Mouse (Mus musculus): ENCODE measurements at regions not wholly inside any gene's neighbourhood (a gene's known extent, or its start where the extent isn't known, plus 50 kb on each side); places are given as distances from the start of the nearest gene placed in this dataset.
A peak's percentile ranks its signal among the peaks of the same experiment; 100 is the strongest.
"Not testable (repeated sequence)": the region's sequence is repeated elsewhere in the genome, so short reads cannot be mapped to it uniquely, and the experiment has no call there.

DNA sequence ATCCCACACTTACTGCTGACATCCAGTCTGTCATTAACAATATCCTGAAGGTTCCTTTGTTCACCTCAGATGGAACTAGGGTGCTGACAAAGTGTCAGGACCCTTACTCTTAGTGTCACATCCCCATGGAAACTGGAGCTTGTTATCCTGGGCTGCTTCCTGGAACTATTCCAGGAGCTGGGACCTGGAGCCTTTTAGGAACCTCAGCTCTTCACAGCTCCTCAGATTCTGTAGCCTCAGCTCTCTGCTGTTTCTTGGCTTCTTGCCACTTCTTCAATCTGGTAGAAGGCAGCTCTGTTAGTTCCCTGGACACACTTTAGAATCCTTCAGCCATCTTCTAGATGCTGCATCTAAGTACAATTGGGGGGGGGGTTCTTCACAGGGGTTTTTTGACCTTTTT lies 157.3 kb upstream of the Slc13a1 start:
- TF ChIP-seq CTCF (IDR thresholded peaks at IDR 0.05): no peak
- CTCF ChIA-PET: interaction anchor here (1.4 kb wide), 1 partner anchor 9 kb away, joined by 4 read pairs; no protein-coding TSS in a partner anchor
- DNase-seq (ENCODE audit: low read depth, low spot score) (no peak), ATAC-seq (no peak)
- POLR2A ChIA-PET: interaction anchor here (0.6 kb wide), 1 partner anchor 943 kb away, joined by 4 read pairs; no protein-coding TSS in a partner anchor
- in situ Hi-C loops (cut with MboI; ENCODE audit: low pct_unique_long_range_greater_than_20kb): no loop called here
- H3K27me3 ChIP-seq: no peaks in the 10 kb centered on the region

DNA sequence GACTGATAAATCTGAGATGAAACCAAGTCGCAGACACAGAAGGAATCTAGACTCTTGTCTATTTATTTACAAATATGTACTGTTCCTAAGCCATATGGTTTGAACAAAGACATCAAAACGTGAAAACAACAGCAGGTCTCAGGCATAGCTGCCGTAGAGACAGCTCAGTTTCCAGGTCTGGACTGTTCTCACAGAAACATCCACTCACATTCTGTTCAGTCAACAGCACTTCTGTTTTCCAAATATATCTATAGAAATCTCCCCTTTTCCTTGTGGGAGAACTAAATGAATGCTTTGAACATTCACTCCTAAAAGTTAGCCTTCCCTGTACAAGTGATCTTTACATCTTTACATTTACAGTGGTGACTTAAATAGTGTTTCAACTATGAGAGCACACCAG lies 156.8 kb upstream of the Slc13a1 start:
- ChIA-PET CTCF (no interaction called here), POLR2A (interaction anchor here (0.6 kb wide), 1 partner anchor 942 kb away, joined by 4 read pairs; no protein-coding TSS in a partner anchor)
- H3K27me3 ChIP-seq: no peaks in the 10 kb centered on the region
- ATAC-seq (no peak), DNase-seq (ENCODE audit: low read depth, low spot score) (no peak)
- TF ChIP-seq CTCF (IDR thresholded peaks at IDR 0.05): no peak
- in situ Hi-C loops (cut with MboI; ENCODE audit: low pct_unique_long_range_greater_than_20kb): no loop called here

DNA sequence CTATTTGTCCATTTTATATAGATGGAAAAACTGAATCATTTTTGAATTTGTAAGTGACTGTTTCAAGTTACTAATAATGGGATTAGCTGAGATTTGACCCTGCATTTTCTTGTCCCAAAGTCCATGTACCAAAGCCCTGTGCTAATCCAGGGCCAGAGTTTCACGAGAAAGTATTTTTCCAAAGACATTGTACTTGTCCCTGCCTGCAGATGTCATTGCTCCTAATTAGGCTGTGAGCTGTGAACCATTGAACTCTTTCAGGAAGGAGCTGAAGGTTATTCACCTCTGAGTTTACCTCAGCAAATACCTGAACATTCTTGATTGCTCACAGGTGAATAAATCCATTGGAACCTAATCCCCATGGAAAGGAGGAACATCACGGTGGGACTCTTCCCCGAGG lies 154.5 kb upstream of the Slc13a1 start:
- H3K27me3 ChIP-seq: no peaks in the 10 kb centered on the region
- in situ Hi-C loops (cut with MboI; ENCODE audit: low pct_unique_long_range_greater_than_20kb): no loop called here
- POLR2A ChIA-PET: no interaction called here
- ATAC-seq (no peak), DNase-seq (ENCODE audit: low read depth, low spot score) (no peak)
- CTCF ChIA-PET: no interaction called here
- TF ChIP-seq CTCF (IDR thresholded peaks at IDR 0.05): no peak

DNA sequence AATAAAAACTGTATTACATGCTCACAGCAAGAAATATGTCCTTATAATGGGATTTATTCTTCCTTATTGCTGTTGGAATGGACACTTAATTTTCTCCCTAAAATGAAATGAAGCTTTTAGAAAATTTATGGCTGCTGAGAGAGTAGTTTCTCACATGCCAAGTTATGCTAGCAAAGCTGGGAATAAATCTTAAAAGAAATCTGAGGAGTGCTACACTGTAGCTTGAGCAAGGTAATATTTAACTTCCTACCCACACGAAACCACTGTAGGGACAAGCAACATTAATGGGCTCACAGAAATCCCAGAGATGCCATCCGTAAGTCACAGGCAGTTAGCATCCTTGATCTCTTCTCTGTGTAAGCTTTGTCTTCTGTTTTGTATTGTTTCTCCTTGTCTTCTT lies 151.0 kb upstream of the Slc13a1 start:
- no peaks in the 10 kb centered on the region for H3K27me3 ChIP-seq
- ChIA-PET POLR2A (no interaction called here), CTCF (no interaction called here)
- ATAC-seq: peak; percentile 54
- DNase-seq (ENCODE audit: low read depth, low spot score): no peak
- in situ Hi-C loops (cut with MboI; ENCODE audit: low pct_unique_long_range_greater_than_20kb): no loop called here
- TF ChIP-seq CTCF (IDR thresholded peaks at IDR 0.05): no peak

DNA sequence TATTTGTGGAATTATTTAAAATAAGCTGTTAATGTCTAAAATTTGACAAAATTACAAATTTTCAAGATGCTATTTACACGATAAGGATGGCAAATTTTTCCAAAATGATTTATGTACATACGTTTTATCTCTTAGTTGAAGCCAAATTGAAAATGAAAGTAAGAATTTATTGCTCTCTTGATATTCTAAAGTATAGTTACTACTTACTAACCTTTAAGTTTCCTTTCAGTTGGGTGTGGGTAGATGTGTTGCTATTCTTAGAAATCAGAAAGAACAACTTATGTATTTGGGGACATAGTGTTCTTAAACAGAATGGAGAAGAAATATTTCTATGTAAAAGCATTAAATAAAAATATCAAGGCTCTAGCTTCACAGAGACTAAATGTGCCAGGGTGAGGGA lies 142.8 kb upstream of the Slc13a1 start:
- H3K27me3 ChIP-seq: peaks cover 4% of the 10 kb centered on the region
- TF ChIP-seq CTCF (IDR thresholded peaks at IDR 0.05): no peak
- in situ Hi-C loops (cut with MboI; ENCODE audit: low pct_unique_long_range_greater_than_20kb): no loop called here
- CTCF ChIA-PET: no interaction called here
- no peak for ATAC-seq
- no peak for DNase-seq (ENCODE audit: low read depth, low spot score)
- POLR2A ChIA-PET: no interaction called here

DNA sequence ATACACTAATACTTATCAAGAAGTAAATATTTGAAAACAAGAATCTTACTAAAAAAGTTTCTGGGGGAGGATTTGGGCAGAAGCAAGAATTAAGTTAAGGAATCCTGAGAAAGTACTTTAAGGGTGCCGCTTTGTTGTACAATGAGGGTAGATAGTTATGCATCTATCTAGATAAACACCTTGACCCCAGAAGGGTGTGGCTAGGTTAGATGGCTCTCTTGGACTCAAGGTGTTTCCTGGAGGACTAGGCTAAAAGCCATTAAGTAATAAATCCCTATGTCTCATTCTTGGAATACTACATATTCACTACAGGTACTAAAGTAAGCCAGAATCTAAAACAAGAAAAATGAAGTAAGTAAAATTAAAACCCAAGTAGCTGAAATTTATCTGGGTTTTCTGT lies 141.9 kb upstream of the Slc13a1 start:
- ChIA-PET POLR2A (no interaction called here), CTCF (interaction anchor here (0.9 kb wide), 1 partner anchor 9 kb away, joined by 3 read pairs; no protein-coding TSS in a partner anchor)
- in situ Hi-C loops (cut with MboI; ENCODE audit: low pct_unique_long_range_greater_than_20kb): no loop called here
- TF ChIP-seq CTCF (IDR thresholded peaks at IDR 0.05): no peak
- no peak for DNase-seq (ENCODE audit: low read depth, low spot score)
- H3K27me3 ChIP-seq: peaks cover 4% of the 10 kb centered on the region
- ATAC-seq: no peak

DNA sequence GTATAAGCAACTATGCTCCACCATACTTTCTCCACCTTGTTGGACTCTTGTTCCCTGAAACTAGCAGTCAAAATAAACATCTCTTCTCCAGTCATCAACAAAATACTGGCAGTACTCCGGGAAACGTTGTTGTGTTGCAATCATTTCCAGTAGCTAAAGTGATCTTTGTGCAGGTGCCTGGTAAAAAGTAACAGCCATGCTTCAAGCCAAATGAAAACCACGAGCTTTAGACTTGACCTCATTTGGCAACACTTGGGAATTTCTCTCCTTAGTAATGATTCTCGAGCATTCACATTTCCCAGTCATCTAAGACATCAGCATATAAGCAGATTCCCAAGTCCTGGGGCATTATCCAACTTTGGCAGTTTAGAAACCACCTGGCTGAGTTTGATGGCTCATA lies 133.8 kb upstream of the Slc13a1 start:
- TF ChIP-seq CTCF (IDR thresholded peaks at IDR 0.05): no peak

DNA sequence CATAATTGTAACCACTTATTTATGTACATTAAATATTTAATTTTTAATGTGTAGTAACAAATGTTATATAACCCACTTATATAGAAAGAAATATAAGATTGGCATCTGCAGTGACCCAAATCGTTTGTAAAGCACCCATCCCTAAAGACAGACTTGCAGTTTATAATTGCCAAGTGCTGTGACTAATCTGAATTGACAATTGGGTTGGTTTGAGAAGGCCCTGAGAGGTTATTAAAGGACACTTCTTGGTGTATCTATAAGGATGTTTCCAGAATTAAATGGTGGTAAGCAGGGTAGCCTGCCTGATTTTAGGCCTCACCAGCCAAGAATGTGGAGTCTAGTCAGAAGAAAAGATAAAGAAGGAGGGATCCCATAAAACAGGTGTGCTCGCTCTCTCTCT lies 133.3 kb upstream of the Slc13a1 start:
- no peak for TF ChIP-seq CTCF (IDR thresholded peaks at IDR 0.05)
- no peak for ATAC-seq
- ChIA-PET CTCF (interaction anchor here (0.8 kb wide), 1 partner anchor 8 kb away, joined by 3 read pairs; no protein-coding TSS in a partner anchor), POLR2A (no interaction called here)
- DNase-seq (ENCODE audit: low read depth, low spot score): no peak
- H3K27me3 ChIP-seq: peaks cover 6% of the 10 kb centered on the region
- in situ Hi-C loops (cut with MboI; ENCODE audit: low pct_unique_long_range_greater_than_20kb): no loop called here

More for the DNA sequence above, 133.8 kb upstream of the Slc13a1 start:
- DNase-seq (ENCODE audit: low read depth, low spot score): peak; percentile 25
- POLR2A ChIA-PET: no interaction called here
- peak; percentile 21 for ATAC-seq
- in situ Hi-C loops (cut with MboI; ENCODE audit: low pct_unique_long_range_greater_than_20kb): no loop called here
- H3K27me3 ChIP-seq: peaks cover 6% of the 10 kb centered on the region
- CTCF ChIA-PET: no interaction called here

DNA sequence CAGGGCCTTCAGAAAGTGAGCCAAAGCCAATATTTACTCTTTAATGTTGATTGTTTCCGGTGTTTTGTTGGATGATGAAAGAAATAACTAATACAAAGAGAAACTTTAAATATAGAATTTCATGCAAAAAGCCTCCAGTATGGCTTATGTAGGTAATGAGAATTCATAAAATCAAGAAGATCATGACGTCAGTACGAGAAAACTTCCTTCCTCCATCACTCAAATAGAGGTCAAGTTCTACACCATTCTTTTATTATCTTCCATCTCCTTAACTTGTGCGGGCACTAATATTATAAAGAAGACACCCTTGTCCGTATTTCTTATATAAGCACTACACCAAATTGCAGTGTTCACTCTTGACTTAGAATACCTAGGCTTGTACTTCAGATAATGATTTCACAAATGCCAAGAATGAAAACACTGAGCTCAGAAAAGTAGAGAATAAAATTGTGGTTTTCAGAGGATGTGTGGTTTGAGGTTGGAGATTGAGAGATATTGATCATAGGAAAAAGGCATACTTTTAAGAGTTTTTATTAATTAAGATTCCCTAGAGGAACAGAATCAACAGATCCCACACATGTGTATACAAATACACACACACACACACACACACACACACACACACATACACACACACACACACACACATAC lies 130.8 kb upstream of the Slc13a1 start:
- H3K27me3 ChIP-seq: peaks cover 6% of the 10 kb centered on the region
- ATAC-seq: no peak
- no peak for DNase-seq (ENCODE audit: low read depth, low spot score)
- in situ Hi-C loops (cut with MboI; ENCODE audit: low pct_unique_long_range_greater_than_20kb): no loop called here
- TF ChIP-seq CTCF (IDR thresholded peaks at IDR 0.05): no peak
- CTCF ChIA-PET: no interaction called here
- POLR2A ChIA-PET: no interaction called here

DNA sequence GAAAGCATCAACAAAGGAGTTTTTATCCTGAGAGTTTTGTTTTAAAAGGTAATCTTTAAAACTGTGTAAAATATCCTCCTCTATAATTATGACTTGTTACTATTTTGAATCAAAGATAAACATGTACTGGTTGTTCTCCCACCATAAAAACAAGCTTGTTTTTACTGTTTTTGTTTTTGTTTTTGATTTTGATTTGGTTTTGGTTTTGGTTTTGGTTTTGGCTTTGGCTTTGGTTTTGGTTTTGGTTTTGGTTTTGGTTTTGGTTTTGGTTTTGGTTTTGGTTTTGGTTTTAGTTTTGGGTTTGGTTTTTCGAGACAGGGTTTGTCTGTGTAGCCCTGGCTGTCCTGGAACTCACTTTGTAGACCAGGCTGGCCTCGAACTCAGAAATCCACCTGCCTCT lies 120.9 kb upstream of the Slc13a1 start:
- POLR2A ChIA-PET; CTCF ChIA-PET; DNase-seq (ENCODE audit: low read depth, low spot score); ATAC-seq; H3K27me3 ChIP-seq; in situ Hi-C loops (cut with MboI; ENCODE audit: low pct_unique_long_range_greater_than_20kb): not testable (repeated sequence)

DNA sequence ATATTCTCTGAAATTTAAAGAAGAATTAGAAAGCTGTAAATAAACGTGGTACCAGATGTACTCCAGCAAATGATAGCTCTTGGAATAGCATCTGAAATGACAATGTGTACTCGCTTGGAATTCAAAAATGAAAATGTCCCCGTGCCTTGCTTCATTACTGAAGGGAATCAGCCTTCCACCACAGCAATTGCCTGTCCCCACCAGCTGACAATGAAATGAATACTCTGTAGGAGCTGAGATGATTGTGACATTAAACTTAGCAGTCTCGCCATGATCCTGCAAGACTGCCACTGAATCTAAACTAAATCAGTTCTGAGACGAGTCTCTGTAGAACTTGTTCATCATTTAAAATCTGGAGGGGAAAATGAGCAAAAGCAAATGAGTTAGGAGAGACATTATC lies 104.9 kb upstream of the Slc13a1 start:
- in situ Hi-C loops (cut with MboI; ENCODE audit: low pct_unique_long_range_greater_than_20kb): no loop called here
- no peak for DNase-seq (ENCODE audit: low read depth, low spot score)
- ChIA-PET CTCF (no interaction called here), POLR2A (no interaction called here)
- no peak for ATAC-seq
- H3K27me3 ChIP-seq: no peaks in the 10 kb centered on the region
- no peak for TF ChIP-seq CTCF (IDR thresholded peaks at IDR 0.05)

DNA sequence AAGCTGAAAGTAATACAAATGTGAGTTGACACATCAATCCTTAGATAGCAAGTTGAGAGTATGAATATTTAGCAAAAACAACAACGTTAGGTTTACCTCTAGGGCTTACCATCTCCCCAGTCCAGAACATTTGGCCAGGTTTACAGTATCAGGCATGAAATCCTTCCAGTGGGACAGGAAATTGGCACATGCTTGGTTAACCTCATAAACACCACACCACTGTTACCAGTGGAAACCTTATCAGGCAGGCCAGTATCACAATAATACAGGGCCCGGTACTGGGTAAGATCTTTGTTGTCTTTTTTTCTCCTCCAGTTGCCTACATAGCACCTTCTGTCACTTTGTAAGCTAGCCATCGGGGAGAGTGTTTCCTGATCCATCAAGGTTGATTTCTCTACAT lies 101.7 kb upstream of the Slc13a1 start:
- POLR2A ChIA-PET: no interaction called here
- in situ Hi-C loops (cut with MboI; ENCODE audit: low pct_unique_long_range_greater_than_20kb): no loop called here
- CTCF ChIA-PET: no interaction called here
- H3K27me3 ChIP-seq: no peaks in the 10 kb centered on the region
- DNase-seq (ENCODE audit: low read depth, low spot score) (no peak), ATAC-seq (no peak)
- TF ChIP-seq CTCF (IDR thresholded peaks at IDR 0.05): no peak

All from Patski (cell line).